Mouse (Mus musculus) splenic B cell, adult 2 months (primary cell): ENCODE data around the gene Clec18a.
"Not testable (repeated sequence)": the region's sequence is repeated elsewhere in the genome, so short reads cannot be mapped to it uniquely, and the experiment has no call there.

Source experiments
- DNase-seq: peaks from one replicate; pipeline ENCODE4 v3.0.0-alpha.2; 2011; ENCODE audit warnings: low read depth, low spot score
- H3K27me3 ChIP-seq: 2 replicates; pipeline ENCODE4 v1.6.1; 2012; ENCODE audit warnings: mild to moderate bottlenecking, low read length, moderate library complexity, mixed read lengths; ENCODE audit not compliant: control insufficient read depth, poor library complexity, insufficient read depth, severe bottlenecking
- H3K36me3 ChIP-seq: 2 replicates; pipeline ENCODE4 v1.6.1; 2012; ENCODE audit warnings: mild to moderate bottlenecking, low read length, moderate library complexity, mixed read lengths; ENCODE audit not compliant: control insufficient read depth, poor library complexity, insufficient read depth, severe bottlenecking

Clec18a gene

DNA sequence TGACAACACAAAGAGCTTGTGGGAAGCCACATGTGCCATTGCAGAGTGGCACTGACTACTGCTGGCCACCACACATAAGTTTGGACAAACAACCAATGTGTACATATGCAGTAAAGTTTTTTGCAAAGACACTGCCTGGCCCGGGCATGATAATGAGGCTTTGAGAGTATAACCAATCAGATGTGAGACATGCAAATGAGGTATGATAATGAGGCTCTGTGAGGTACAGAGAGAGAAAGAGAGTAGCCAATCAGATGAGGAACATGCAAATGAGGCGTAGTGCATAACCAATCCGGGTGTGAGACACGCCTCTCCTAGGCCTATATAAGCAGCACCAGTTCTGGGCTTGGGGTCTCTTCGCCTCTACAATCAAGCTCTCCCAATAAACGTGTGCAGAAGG is at the start of gene Clec18a:
Clec18a (minus strand) TSS at position 101 of the 400 bp plus-strand sequence.
- DNase-seq = not testable (repeated sequence)

DNA sequence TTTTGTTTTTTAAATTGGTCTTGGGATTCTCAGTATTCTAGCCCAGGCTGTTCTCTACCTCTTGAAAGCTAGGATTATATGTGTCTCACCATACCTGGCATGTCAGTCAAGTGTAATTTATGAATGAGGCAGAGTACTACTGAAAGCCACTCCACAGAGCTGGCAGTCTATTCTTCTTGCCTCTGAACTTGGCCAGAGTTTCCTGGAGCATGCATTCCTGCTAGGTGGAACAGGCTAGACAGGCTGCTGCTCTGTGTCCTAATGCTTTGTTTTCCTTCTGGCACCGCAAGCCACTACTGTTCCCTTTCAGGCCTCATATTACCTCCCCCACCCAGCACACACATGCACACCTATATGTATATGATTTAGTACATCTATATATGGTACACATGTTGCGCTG is 38.5 kb upstream of the Clec18a start:
- peaks cover 4% of the 10 kb centered on the region for H3K36me3 ChIP-seq
- no peak for DNase-seq

More for the DNA sequence above, at the start of gene Clec18a:
- not testable (repeated sequence) for H3K36me3 ChIP-seq, H3K27me3 ChIP-seq

DNA sequence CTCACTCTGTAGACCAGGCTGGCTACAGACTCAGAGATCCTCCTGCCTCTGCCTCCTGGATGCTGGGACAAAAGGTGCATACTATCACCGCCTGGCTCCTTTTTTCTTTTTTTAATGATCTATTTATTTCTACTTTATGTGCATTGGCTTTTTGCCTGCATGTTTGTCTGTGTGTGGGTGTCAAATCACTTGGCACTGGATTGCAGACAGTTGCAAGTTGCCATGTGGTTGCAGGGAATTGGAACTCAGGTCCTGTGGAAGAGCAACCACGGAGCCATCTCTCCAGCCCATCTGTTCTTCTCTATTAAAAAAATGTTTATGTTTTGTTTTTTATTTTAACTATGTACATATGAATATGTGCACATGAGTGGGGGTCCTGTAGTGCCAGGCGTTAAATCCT is 27.3 kb upstream of the Clec18a start:
- no peak for DNase-seq
- peaks cover 7% of the 10 kb centered on the region for H3K36me3 ChIP-seq

More for the DNA sequence above, 38.5 kb upstream of the Clec18a start:
- no peaks in the 10 kb centered on the region for H3K27me3 ChIP-seq

DNA sequence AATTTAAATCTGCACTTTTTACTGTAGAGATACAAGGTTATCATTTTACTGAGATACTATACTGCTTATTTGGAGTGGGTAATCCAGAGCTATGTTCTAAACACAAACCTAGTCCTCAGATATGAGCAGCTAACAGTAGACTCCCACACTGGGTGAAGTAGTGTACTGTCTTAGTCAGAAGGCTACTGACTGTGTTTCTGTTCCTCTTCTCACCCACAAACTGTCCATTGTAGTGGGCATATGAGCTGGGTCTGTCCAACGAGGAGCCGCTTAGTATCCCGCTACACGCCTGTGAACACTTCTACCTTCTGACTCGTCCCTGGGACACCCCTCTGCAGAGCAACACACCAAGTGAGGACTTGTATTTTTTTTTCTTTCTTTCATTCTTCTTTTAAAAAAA is 22.7 kb upstream of the Clec18a start:
- Histone ChIP-seq H3K27me3 (no peaks in the 10 kb centered on the region), H3K36me3 (peaks cover 6% of the 10 kb centered on the region)
- no peak for DNase-seq

More for the DNA sequence above, 27.3 kb upstream of the Clec18a start:
- H3K27me3 ChIP-seq = no peaks in the 10 kb centered on the region

DNA sequence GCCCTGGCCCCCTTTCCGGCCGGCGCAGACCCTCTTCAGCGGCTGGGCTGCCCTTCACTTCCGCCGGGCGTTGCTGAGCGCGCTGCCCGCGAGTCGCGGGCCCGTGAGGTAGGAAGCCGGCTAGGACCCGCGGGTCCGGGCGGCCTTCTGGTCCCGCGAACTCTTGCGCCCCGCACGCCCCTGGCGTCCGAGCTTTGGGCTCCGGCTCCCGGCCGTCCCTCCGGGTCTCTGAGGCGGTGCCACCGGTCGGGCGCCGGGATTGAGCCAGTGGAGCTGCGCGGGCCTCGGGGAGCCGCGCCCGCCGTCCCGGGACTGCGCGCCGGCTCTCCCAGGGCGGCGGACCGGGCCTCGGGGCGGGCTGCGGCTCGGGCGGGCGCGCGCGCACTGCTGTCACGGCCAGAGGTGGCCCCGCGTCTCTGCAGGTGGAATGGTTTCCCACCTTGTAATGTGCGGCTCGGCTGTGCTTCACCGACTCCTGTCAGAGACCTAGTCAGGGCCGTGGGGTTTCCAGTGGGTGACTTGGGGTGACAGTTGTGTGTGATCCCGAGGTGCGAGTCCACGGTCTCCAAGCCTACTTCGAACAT is 2.6 kb upstream of the Clec18a start:
- peak; percentile 39 for DNase-seq
- not testable (repeated sequence) for H3K36me3 ChIP-seq, H3K27me3 ChIP-seq

DNA sequence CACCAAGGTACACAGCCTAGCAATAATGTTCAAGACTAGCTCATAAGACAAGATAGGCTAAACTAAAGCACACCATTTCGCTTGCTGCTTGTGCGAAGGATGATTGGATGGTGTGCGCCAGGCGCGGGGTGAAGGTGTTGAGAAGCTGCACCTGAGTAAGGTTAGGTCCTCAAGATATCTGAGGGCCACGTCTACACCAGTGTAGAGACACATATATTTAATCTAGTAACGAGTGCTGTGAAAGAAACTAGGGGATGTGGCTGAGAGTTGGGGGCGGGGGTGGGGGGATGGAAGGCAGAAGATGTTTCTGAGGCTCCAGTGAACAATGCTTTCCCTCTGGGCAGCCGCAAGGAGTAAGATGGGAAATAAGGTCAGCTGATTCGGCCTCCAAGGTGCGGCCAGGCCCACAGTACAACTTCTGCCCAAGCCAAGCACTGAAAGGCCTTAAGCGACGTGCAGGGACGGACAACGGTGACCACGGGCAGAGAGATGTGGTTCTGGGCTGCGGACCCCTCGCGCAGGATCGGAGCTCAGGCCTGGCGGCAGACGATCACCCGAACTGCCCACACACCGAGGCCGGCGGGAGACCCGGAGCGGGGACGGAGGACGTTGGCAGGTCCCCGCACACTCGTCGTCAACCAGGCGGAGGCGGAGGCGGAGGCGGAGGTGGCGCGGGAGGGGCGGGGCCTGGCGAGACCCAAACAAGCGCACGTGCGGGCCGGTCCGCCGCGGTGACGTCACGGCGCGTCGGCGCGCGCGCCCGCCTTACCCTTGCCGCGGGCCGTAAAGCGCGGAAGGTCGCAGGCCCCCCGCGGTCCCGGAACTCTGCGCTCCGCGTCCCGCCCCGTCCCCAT is 1.9 kb upstream of the Clec18a start, which contains the start of gene Pdpr:
Pdpr (plus strand) TSS at position 766 of the 854 bp plus-strand sequence.
- Histone ChIP-seq H3K36me3 (no peaks in the 10 kb centered on the region), H3K27me3 (no peaks in the 10 kb centered on the region)
- peak; percentile 94 for DNase-seq

DNA sequence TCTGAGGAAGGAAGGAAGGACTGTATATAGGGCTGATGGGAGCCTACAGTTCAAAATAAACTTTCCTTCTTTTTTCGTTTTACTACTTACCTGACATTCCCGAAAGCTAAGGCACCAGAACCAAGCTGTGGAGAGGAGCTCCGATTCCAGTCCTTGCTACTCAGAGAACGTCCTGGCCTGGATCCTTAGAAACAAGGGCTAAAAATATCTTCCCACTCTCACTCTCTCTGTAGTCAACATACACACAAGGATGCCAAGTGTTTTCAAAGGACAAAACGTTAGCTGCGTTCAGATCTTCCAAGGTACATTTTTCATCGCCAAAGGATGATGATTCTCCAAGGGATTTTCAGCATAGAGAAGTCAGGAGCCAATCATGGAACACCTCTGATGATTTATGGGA is 520 bp downstream of the Clec18a start:
- H3K36me3 ChIP-seq = no peaks in the 10 kb centered on the region
- no peaks in the 10 kb centered on the region for H3K27me3 ChIP-seq
- DNase-seq = no peak

DNA sequence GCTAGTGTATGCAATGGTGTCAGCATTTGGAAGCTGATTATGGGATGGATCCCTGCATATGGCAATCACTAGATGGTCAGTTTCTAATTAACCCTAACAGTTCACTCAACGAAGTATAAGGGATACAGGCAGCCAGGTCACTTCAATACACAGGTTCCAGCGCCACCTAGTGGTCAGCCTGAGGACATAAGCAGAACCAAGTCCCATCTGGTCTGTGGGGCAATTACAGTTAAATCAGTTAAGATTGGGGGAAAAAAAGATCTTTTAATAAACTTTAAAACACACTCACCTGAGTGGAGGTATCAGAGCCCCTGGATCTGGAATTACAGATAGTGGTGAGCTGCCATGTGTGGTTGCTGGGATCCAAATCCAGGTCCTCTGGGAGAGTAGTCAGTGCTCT is 2.1 kb downstream of the Clec18a start:
- no peaks in the 10 kb centered on the region for H3K36me3 ChIP-seq
- H3K27me3 ChIP-seq = no peaks in the 10 kb centered on the region
- peak; percentile 87 for DNase-seq

DNA sequence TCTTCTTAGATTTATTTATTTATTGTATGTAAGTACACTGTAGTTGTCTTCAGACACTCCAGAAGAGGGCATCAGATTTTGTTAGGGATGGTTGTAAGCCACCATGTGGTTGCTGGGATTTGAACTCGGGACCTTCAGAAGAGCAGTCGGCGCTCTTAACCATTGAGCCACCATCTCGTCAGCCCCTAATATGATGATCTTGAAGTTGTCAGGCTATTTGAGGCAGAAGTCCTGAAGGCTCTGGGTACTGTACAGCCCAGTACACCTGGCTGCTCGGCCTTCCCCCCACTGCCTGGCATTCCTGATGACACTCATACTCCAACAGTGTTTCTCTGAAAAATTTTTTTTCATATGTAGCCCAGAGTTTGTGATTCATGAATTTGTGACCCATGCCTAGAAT is 8.3 kb downstream of the Clec18a start:
- not testable (repeated sequence) for H3K36me3 ChIP-seq, H3K27me3 ChIP-seq, DNase-seq

DNA sequence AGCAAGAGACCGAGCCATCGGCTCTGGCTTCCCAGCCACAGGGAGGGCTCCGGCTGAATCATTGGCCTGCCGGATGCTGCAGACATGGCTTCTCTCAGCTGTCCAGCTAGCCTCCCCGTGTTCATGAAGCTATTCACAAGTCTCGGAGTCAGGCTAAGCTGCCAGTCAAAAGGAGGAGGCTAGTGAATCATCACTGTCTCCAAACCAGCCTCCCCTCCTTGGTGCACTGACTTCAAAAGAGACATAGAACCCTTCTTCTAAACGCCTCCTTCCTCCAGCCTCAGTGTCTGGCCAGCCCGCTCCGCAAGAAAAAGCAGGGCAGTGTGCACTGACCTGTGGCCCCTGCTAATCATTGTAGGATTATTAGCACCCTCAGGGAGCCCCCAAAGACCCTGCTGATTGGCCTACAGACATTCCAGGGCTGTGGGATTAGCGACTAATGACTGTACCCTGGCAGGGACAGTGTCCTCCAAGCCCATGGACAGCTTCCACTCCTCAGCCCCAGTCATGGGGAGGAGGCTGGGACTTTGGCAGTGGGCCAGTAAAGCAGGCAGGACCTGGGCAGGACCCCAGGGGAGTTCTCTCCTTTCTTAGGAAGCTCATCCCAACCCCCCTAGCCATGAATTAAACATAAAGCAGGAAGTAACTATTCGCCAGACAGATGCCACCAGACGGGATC is 10.5 kb downstream of the Clec18a start:
- Histone ChIP-seq H3K36me3 (no peaks in the 10 kb centered on the region), H3K27me3 (no peaks in the 10 kb centered on the region)
- no peak for DNase-seq

DNA sequence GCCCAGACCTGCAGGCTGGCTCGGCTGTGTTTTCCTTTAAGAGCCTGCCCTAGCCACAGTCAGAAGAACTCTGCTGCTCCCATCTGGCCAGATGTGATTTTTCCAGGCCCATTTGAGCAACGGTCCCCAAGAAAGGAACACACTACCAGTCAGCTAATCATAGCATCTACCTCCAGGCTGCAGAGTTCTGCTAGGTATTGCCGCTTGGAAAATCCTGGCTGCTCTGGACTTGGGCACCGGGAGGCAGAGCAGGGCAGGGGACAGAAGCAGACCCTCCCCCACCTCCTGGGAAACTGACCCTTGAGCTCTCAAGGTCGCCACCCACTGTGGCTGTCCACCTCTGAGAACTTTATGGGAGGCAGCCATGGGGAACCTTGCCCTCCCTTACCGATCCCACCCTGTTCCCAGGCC is 12.4 kb downstream of the Clec18a start:
- no peaks in the 10 kb centered on the region for H3K36me3 ChIP-seq
- no peak for DNase-seq
- H3K27me3 ChIP-seq = no peaks in the 10 kb centered on the region

DNA sequence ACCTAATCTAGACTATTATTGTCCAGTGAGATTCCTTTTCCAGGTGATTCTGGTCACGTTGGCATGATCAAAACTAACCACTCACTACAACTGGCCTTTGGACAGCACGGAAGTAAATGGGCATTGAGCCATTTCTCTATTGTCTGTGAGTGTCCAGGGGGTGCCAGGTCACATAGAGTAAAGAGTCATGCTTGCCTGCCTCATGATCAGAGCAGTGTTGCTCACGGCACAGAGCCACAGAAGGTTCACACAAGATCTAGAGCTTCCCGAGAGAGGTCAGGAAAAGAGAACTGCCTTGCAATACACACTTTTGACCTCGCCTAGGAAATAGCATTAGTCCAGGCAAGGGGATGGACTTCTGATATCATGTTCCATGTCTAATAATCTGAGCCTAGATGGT is 12.8 kb downstream of the Clec18a start:
- Histone ChIP-seq H3K27me3 (no peaks in the 10 kb centered on the region), H3K36me3 (no peaks in the 10 kb centered on the region)
- no peak for DNase-seq

DNA sequence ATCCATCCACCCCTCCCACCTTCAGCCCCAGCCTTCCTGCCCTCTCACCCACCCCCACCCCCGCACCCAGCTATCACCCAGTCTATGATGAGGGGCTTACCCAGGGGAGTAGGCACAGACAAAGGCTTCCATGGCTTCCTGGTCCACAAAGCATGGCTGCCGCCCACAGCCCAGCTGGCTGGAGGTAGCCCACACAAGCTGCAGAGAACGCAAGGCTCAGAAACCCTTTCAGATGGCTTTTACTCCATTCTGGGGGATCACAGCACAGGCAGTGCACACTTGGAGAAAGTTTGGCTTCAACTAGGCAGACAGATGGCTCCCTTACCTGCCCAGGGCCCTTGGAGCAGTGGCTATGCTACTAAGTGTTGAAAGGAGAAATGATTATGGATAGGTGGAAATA is 16.3 kb downstream of the Clec18a start:
- Histone ChIP-seq H3K36me3 (no peaks in the 10 kb centered on the region), H3K27me3 (no peaks in the 10 kb centered on the region)
- no peak for DNase-seq

DNA sequence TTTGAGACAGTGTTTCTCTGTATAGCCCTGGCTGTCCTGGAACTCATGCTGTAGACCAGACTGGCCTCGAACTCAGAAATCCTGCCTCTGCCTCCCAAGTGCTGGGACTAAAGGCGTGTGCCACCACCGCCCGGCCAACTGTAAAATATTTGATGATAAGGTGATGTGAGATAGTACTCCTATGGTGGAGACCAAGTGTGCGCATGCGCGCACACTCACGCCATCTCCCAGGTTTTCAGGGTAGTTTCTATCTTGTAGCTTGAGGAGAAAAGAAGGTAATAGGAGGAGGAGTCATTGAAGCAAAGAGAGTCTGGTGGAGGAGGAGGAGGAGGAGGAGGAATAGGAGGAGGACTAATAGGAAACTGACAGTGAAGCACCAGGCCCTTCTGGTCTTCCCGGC is 23.6 kb downstream of the Clec18a start:
- not testable (repeated sequence) for H3K36me3 ChIP-seq, H3K27me3 ChIP-seq, DNase-seq

DNA sequence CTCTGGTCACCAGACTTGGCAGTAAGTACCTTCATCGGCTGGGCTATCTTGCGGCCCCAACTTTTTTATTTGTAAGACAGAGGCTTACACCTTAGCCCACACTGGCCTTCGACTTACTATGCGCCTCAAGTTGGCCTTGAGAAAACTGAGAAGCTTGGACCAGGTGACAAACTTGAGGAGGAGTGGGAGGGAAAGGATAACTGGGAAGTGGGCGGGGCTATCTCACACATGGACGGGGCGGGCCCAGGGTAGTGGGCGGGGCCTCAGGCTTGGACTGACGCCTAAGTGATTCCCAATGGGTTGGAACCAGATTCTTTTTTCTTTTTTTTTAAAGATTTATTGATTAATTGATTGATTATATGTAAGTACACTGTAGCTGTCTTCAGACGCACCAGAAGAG is 24.8 kb downstream of the Clec18a start:
- no peaks in the 10 kb centered on the region for H3K27me3 ChIP-seq
- no peak for DNase-seq
- H3K36me3 ChIP-seq = no peaks in the 10 kb centered on the region; the same call in 1 of the 2 replicates
